Mouse (Mus musculus): ENCODE data around the gene Sfpq. TPM values are rescaled to one million over a fixed set of nuclear protein-coding genes. Genes with fewer than 3 reads are reported as not detected.

Sfpq gene
- total and polyA plus RNA-seq, 2 experiments from 2014 or later: 37.1 to 106 TPM

- H3K4me3 ChIP-seq (ENCODE audit: low read depth, low read length): peak overlapping the region; percentile 99
- DNase-seq (ENCODE audit: low spot score) (peak; percentile 93), ATAC-seq (ENCODE audit: insufficient read depth, low read depth) (peak; percentile 83)
- TF ChIP-seq EP300 (IDR thresholded peaks at IDR 0.05; ENCODE audit: low read depth) (no peak), CTCF (IDR thresholded peaks at IDR 0.05; ENCODE audit: low read depth) (0 out of 2 replicates have a peak, but pooled peaks have one; percentile 21)
- no peaks in the 10 kb centered on the region for H3K27me3 ChIP-seq (ENCODE audit: control insufficient read depth, insufficient read depth, low read length)
- peak overlapping the region; percentile 98 for H3K27ac ChIP-seq (ENCODE audit: low read depth)
- H3K9me3 ChIP-seq (replicated peaks; ENCODE audit: control insufficient read depth, low read length): no peaks in the 10 kb centered on the region
- under 1% methylated on average over 49 of the region's 53 CpGs for WGBS
- peak overlapping the region; percentile 81 for H3K4me2 ChIP-seq (ENCODE audit: low read depth, low read length)
- H3K9ac ChIP-seq (replicated peaks; ENCODE audit: low read depth, low read length): peak overlapping the region; percentile 100
- H3K36me3 ChIP-seq (replicated peaks; ENCODE audit: control insufficient read depth, insufficient read depth, low read length): peaks cover 35% of the 10 kb centered on the region
- peaks cover 19% of the 10 kb centered on the region for H3K4me1 ChIP-seq (ENCODE audit: control insufficient read depth, insufficient read depth)
Observed at GRCm38 (mm10) chr4:127021989-127022626, 984 bp downstream of the Sfpq start.

- Histone ChIP-seq H3K27me3 (ENCODE audit: control insufficient read depth, insufficient read depth, low read length) (no peaks in the 10 kb centered on the region), H3K36me3 (replicated peaks; ENCODE audit: control insufficient read depth, insufficient read depth, low read length) (peaks cover 45% of the 10 kb centered on the region), H3K9me3 (replicated peaks; ENCODE audit: control insufficient read depth, low read length) (no peaks in the 10 kb centered on the region), H3K4me2 (ENCODE audit: low read depth, low read length) (peak overlapping the region; percentile 81), H3K4me1 (ENCODE audit: control insufficient read depth, insufficient read depth) (peaks cover 19% of the 10 kb centered on the region), H3K4me3 (ENCODE audit: low read depth, low read length) (peak overlapping the region; percentile 99), H3K9ac (replicated peaks; ENCODE audit: low read depth, low read length) (peak overlapping the region; percentile 100), H3K27ac (ENCODE audit: low read depth) (no peak overlapping the region)
- under 1% methylated on average over 9 of the region's 9 CpGs for WGBS
- TF ChIP-seq EP300 (IDR thresholded peaks at IDR 0.05; ENCODE audit: low read depth): no peak
- no peak for TF ChIP-seq CTCF (IDR thresholded peaks at IDR 0.05; ENCODE audit: low read depth)
- DNase-seq (ENCODE audit: low spot score): no peak
- ATAC-seq (ENCODE audit: insufficient read depth, low read depth): no peak
Observed at GRCm38 (mm10) chr4:127023201-127023600, 2.1 kb downstream of the Sfpq start.

GRCm38 (mm10) chr4:127024240-127024639 lies 3.1 kb downstream of the Sfpq start:
- TF ChIP-seq CTCF (IDR thresholded peaks at IDR 0.05; ENCODE audit: low read depth) (no peak), EP300 (IDR thresholded peaks at IDR 0.05; ENCODE audit: low read depth) (no peak)
- Histone ChIP-seq H3K4me3 (ENCODE audit: low read depth, low read length) (peak overlapping the region; percentile 99), H3K27me3 (ENCODE audit: control insufficient read depth, insufficient read depth, low read length) (no peaks in the 10 kb centered on the region), H3K36me3 (replicated peaks; ENCODE audit: control insufficient read depth, insufficient read depth, low read length) (peaks cover 53% of the 10 kb centered on the region), H3K4me1 (ENCODE audit: control insufficient read depth, insufficient read depth) (peaks cover 19% of the 10 kb centered on the region), H3K4me2 (ENCODE audit: low read depth, low read length) (peak overlapping the region; percentile 81), H3K27ac (ENCODE audit: low read depth) (no peak overlapping the region), H3K9me3 (replicated peaks; ENCODE audit: control insufficient read depth, low read length) (no peaks in the 10 kb centered on the region), H3K9ac (replicated peaks; ENCODE audit: low read depth, low read length) (peak overlapping the region; percentile 100)
- 18% methylated on average over 1 of the region's 1 CpGs for WGBS
- no peak for DNase-seq (ENCODE audit: low spot score)
- no peak for ATAC-seq (ENCODE audit: insufficient read depth, low read depth)

GRCm38 (mm10) chr4:127026826-127027225 lies 5.7 kb downstream of the Sfpq start:
- Histone ChIP-seq H3K4me3 (ENCODE audit: low read depth, low read length) (no peak overlapping the region), H3K27me3 (ENCODE audit: control insufficient read depth, insufficient read depth, low read length) (no peaks in the 10 kb centered on the region), H3K4me2 (ENCODE audit: low read depth, low read length) (no peak overlapping the region), H3K9ac (replicated peaks; ENCODE audit: low read depth, low read length) (no peak overlapping the region), H3K9me3 (replicated peaks; ENCODE audit: control insufficient read depth, low read length) (no peaks in the 10 kb centered on the region), H3K27ac (ENCODE audit: low read depth) (no peak overlapping the region), H3K36me3 (replicated peaks; ENCODE audit: control insufficient read depth, insufficient read depth, low read length) (peaks cover 76% of the 10 kb centered on the region), H3K4me1 (ENCODE audit: control insufficient read depth, insufficient read depth) (peaks cover 19% of the 10 kb centered on the region)
- WGBS: 78% methylated on average over 4 of the region's 4 CpGs
- DNase-seq (ENCODE audit: low spot score): no peak
- ATAC-seq (ENCODE audit: insufficient read depth, low read depth): no peak
- no peak for TF ChIP-seq CTCF (IDR thresholded peaks at IDR 0.05; ENCODE audit: low read depth)
- no peak for TF ChIP-seq EP300 (IDR thresholded peaks at IDR 0.05; ENCODE audit: low read depth)

GRCm38 (mm10) chr4:127027228-127028190 lies 6.4 kb downstream of the Sfpq start:
- H3K27ac ChIP-seq (ENCODE audit: low read depth): no peak overlapping the region
- no peak overlapping the region for H3K9ac ChIP-seq (replicated peaks; ENCODE audit: low read depth, low read length)
- 61% methylated on average over 4 of the region's 4 CpGs for WGBS
- H3K9me3 ChIP-seq (replicated peaks; ENCODE audit: control insufficient read depth, low read length): no peaks in the 10 kb centered on the region
- H3K4me3 ChIP-seq (ENCODE audit: low read depth, low read length): no peak overlapping the region
- peaks cover 19% of the 10 kb centered on the region for H3K4me1 ChIP-seq (ENCODE audit: control insufficient read depth, insufficient read depth)
- H3K4me2 ChIP-seq (ENCODE audit: low read depth, low read length): no peak overlapping the region
- no peaks in the 10 kb centered on the region for H3K27me3 ChIP-seq (ENCODE audit: control insufficient read depth, insufficient read depth, low read length)
- ATAC-seq (ENCODE audit: insufficient read depth, low read depth) (peak; percentile 72), DNase-seq (ENCODE audit: low spot score) (peak; percentile 33)
- H3K36me3 ChIP-seq (replicated peaks; ENCODE audit: control insufficient read depth, insufficient read depth, low read length): peaks cover 83% of the 10 kb centered on the region
- TF ChIP-seq CTCF (IDR thresholded peaks at IDR 0.05; ENCODE audit: low read depth) (peak; percentile 58), EP300 (IDR thresholded peaks at IDR 0.05; ENCODE audit: low read depth) (no peak)

Data from heart, postnatal 0 days (tissue).